Mouse (Mus musculus) fat pad, adult 2 months (tissue): ENCODE data around the gene Fndc1.

Experiments
- DNase-seq: peaks from one replicate; pipeline ENCODE4 v3.0.0-alpha.2; 2011; ENCODE audit warnings: low read depth, low spot score; ENCODE audit errors: extremely low read depth

Gene Fndc1

GRCm38 (mm10) chr17:7713020-7713419 is 114.1 kb downstream of the Fndc1 start:
- DNase-seq = no peak

- no peak for DNase-seq
These were observed 120.0 kb downstream of the Fndc1 start for GRCm38 (mm10) chr17:7707073-7707472.

DNA sequence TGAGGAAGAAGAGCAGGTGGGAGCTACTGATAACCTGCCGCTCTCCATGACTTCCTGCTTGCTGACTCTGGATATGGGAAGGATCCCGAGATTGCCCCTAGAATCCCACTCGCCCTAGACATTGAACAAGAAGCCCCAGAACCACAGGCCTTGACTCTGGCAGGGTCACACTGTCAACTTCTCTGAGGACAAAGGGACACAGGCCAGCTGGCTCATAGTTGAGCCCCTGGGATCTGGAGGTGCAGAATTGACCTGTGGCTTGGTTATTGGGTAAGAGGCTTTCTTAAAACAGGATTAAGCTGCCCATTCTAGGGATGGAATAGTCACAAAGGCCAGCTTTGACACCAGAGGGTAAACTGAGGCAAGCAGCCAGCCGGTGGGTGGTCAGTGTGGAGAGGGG is 136.8 kb downstream of the Fndc1 start:
- DNase-seq = no peak
